In the genomic region with DNA sequence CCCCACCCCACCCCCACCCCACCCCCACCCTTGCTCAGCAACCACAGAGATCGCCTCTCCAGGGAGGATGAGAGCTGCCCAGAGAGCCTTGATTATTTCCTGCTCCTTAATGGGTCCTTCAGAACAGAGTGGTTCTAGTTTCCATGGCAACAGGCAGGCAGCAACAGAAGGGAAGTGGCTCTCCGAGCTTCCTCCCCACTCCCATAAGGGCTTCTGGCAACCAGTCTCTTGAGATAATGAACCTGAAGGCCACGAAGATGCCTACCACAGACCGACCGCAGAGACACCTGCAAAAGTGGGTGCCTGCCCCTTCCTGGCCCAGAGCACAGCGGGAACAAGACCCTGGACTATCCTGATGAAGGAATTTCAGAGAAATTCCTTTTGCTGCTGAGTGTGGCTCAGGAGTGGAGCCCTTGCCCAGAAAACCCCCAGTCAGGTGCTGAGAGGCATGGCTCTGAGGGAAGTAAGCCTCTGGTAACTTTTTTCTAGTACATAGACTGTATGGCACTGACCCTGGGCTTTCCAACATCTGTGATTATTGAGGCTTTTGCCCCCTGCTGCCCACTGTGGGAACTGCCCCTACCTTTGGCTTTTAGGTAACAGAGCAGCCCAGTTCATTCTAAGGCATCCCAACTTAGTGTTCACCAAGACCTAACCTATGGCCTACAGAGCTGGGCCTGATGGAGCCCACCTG, we compare ENCODE assay signal across 9 mouse cellular contexts. TPM values are rescaled to one million over a fixed set of nuclear protein-coding genes. Genes with fewer than 3 reads are reported as not detected.
DNase-seq lines count a peak whose midpoint lies in the region; ATAC-seq and TF ChIP-seq lines count a peak whose summit lies in the region.
"Had no signal": no experiment of that assay in that cellular context is flagged by ENCODE, and none has a peak within 500 bp of the region (broad histone marks: within the 10 kb centered on the region; RNA-seq: fewer than 3 reads in every experiment).

No protein-coding gene starts in this region.

- in situ Hi-C loops in Patski (cut with MboI; ENCODE audit: low pct_unique_long_range_greater_than_20kb) = loop anchor here (5.0 to 10.0 kb wide), 2 partner anchors 46 to 119 kb away; no protein-coding TSS in a partner anchor

- intact Hi-C loops in heart, postnatal 10 days (cut with DNase I) = loop anchor here (2.0 to 5.0 kb wide), 2 partner anchors 32 to 294 kb away; partner anchors contain the start of genes Dpp9 and Yju2

- peak; percentile 75 for TF ChIP-seq CTCF in Patski (IDR thresholded peaks at IDR 0.05)

- CTCF ChIA-PET in Patski (lab: Charles Lee) = interaction anchor here (0.6 to 1.3 kb wide), 4 partner anchors 12 to 92 kb away, joined by 3 to 4 read pairs (median 4); no protein-coding TSS in a partner anchor

- ATAC-seq in Patski = no peak

- peak; percentile 68 to 80 for DNase-seq in CD8-positive naive resting alpha-beta T cell, adult 2 months (ENCODE audit: low read depth in 2 of 2, low spot score in 2 of 2)
- no peak for DNase-seq in Patski (ENCODE audit: low read depth, low spot score)
- DNase-seq in embryo, embryonic 11.5 days (ENCODE audit: low read depth, low spot score) = peak; percentile 43
- DNase-seq in heart, postnatal 10 days = peak; percentile 75 to 84
- DNase-seq in layer of hippocampus, adult 18-20 months (ENCODE audit: low spot score in 2 of 2) = peak; percentile 65 to 87
- peak; percentile 85 for DNase-seq in lung, postnatal 10 days
- DNase-seq in retina, postnatal 7 days (ENCODE audit: low read depth, low spot score) = peak; percentile 39
- DNase-seq in yolk sac, embryonic 10.5 days (ENCODE audit: low spot score) = peak; percentile 22

- POLR2A ChIA-PET in Patski (lab: Charles Lee) = interaction anchor here (0.7 kb wide), 1 partner anchor 32 kb away, joined by 3 read pairs; no protein-coding TSS in a partner anchor

- H3K27me3 ChIP-seq in Patski = peaks cover 12% of the 10 kb centered on the region

RNA-seq across cellular contexts. Expression of gene Fem1a, which starts 5.3 kb away (rescaled TPM):
- polyA plus RNA-seq in Patski (2021) = 17.2 TPM
- 10 to 100 TPM; 81.5 to 94.9 TPM for total RNA-seq in heart, postnatal 10 days (2021)
- total RNA-seq in layer of hippocampus, adult 18-20 months (2021) = 10 to 100 TPM; 35.3 TPM

RNA-seq across cellular contexts. Expression of gene Ticam1, which starts 25.3 kb away (rescaled TPM):
- polyA plus RNA-seq in Patski (2021) = 23.9 TPM
- 10 to 100 TPM; 11.6 to 12.7 TPM for total RNA-seq in heart, postnatal 10 days (2021)
- total RNA-seq in layer of hippocampus, adult 18-20 months (2021) = 1 to 10 TPM; 7.9 to 8.2 TPM

RNA-seq across cellular contexts. Expression of gene Dpp9, which starts 32.6 kb away (rescaled TPM):
- 58.5 TPM for polyA plus RNA-seq in Patski (2021)
- 10 to 100 TPM; 29.1 to 33.3 TPM for total RNA-seq in heart, postnatal 10 days (2021)
- 10 to 100 TPM; 61.7 to 63.8 TPM for total RNA-seq in layer of hippocampus, adult 18-20 months (2021)

RNA-seq across cellular contexts. Expression of gene Plin3, which starts 41.4 kb away (rescaled TPM):
- polyA plus RNA-seq in Patski (2021) = 82.5 TPM
- 10 to 100 TPM; 67.0 to 81.9 TPM for total RNA-seq in heart, postnatal 10 days (2021)
- 10 to 100 TPM; 19.1 to 21.8 TPM for total RNA-seq in layer of hippocampus, adult 18-20 months (2021)

RNA-seq across cellular contexts. Expression of gene Arrdc5, which starts 48.8 kb away (rescaled TPM):
- polyA plus RNA-seq in Patski (2021) = not detected
- total RNA-seq in heart, postnatal 10 days (2021) = not detected
- not detected for total RNA-seq in layer of hippocampus, adult 18-20 months (2021)
- polyA plus RNA-seq: large intestine, adult 2 months had no signal
